In the genomic region with DNA sequence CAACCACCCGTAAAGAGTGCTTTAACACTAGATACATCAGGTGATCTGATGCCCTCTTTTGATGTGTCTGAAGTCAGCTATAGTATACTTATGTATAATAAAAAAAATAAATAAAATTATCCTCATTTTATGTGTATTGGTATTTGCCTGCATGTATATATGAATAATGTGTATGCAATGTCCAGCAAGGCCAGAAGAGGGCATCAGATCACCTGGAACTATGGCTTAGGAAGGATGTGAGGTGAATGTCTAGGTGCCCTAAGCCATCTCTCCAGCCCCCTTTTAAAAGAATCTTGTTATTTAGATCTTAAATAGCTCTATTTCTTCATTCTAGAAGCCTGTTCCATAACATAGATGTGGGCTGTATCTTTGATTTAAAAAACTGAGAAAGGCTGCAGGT, we compare ENCODE assay signal across 11 mouse cellular contexts. TPM values are rescaled to one million over a fixed set of nuclear protein-coding genes. Genes with fewer than 3 reads are reported as not detected.
DNase-seq lines count a peak whose midpoint lies in the region; ATAC-seq and TF ChIP-seq lines count a peak whose summit lies in the region.
"Had no signal": no experiment of that assay in that cellular context is flagged by ENCODE, and none has a peak within 500 bp of the region (broad histone marks: within the 10 kb centered on the region; RNA-seq: fewer than 3 reads in every experiment).

No protein-coding gene starts in this region.

- H3K4me1 ChIP-seq in forebrain, postnatal 0 days (ENCODE audit: insufficient read depth), result no peaks in the 10 kb centered on the region
- H3K4me1 ChIP-seq in forebrain, embryonic 14.5 days (ENCODE audit: control insufficient read depth, insufficient read depth, low read length), result no peaks in the 10 kb centered on the region
- H3K4me1 ChIP-seq in lung, postnatal 0 days (ENCODE audit: insufficient read depth, low read depth, low read length), result peaks cover 8% of the 10 kb centered on the region; the same call in 1 of the 2 replicates
- H3K4me1 ChIP-seq in cortical plate, adult 2 months (ENCODE audit: control insufficient read depth, insufficient read depth, low read length), result no peaks in the 10 kb centered on the region
- H3K4me1 ChIP-seq: forebrain, embryonic 13.5 days; limb, embryonic 12.5 days had no signal

- no peak overlapping the region for H3K27ac ChIP-seq in forebrain, postnatal 0 days (ENCODE audit: low read depth, low read length)
- no peak overlapping the region for H3K27ac ChIP-seq in forebrain, embryonic 14.5 days (ENCODE audit: low read depth, low read length)
- no peak overlapping the region for H3K27ac ChIP-seq in lung, postnatal 0 days (ENCODE audit: low read length)
- H3K27ac ChIP-seq in cortical plate, adult 2 months (ENCODE audit: insufficient read depth, low read length), result no peak overlapping the region
- H3K27ac ChIP-seq: forebrain, embryonic 13.5 days; limb, embryonic 12.5 days had no signal

- DNase-seq in forebrain, postnatal 0 days, result peak; percentile 35
- DNase-seq in forebrain, embryonic 14.5 days (ENCODE audit: low spot score), result no peak
- peak; percentile 60 for DNase-seq in lung, postnatal 0 days (ENCODE audit: low spot score)
- no peak for DNase-seq in lung, postnatal 25 days (ENCODE audit: low spot score)
- peak; percentile 60 for DNase-seq in thymus, postnatal 0 days (ENCODE audit: low spot score)
- no peak for DNase-seq in frontal cortex, postnatal 36 days (ENCODE audit: low spot score in 2 of 2)
- DNase-seq: cerebellum, adult 18-20 months had no signal

- TF ChIP-seq CTCF in forebrain, postnatal 0 days (IDR thresholded peaks at IDR 0.05; ENCODE audit: low read depth), result peak; percentile 64
- peak; percentile 78 for TF ChIP-seq CTCF in lung, postnatal 0 days (IDR thresholded peaks at IDR 0.05)
- peak; percentile 44; the same call in 1 of the 2 replicates for TF ChIP-seq CTCF in cortical plate, adult 2 months (IDR thresholded peaks at IDR 0.05; ENCODE audit: extremely low read depth, insufficient read depth, low read length)

- no peak overlapping the region for H3K4me3 ChIP-seq in forebrain, postnatal 0 days (ENCODE audit: low read depth, low read length)
- no peak overlapping the region for H3K4me3 ChIP-seq in forebrain, embryonic 14.5 days (ENCODE audit: low read depth, low read length)
- no peak overlapping the region for H3K4me3 ChIP-seq in lung, postnatal 0 days (ENCODE audit: low read depth, low read length)
- no peak overlapping the region for H3K4me3 ChIP-seq in cortical plate, adult 2 months (ENCODE audit: insufficient read depth, low read length)
- H3K4me3 ChIP-seq: forebrain, embryonic 13.5 days; limb, embryonic 12.5 days had no signal

- H3K9ac ChIP-seq in forebrain, postnatal 0 days, result no peak overlapping the region
- no peak overlapping the region for H3K9ac ChIP-seq in forebrain, embryonic 14.5 days (ENCODE audit: low read length)
- H3K9ac ChIP-seq in lung, postnatal 0 days (replicated peaks; ENCODE audit: low read depth), result no peak overlapping the region
- H3K9ac ChIP-seq: forebrain, embryonic 13.5 days; limb, embryonic 12.5 days had no signal

- H3K4me2 ChIP-seq in forebrain, postnatal 0 days (ENCODE audit: low read depth), result no peak overlapping the region
- no peak overlapping the region for H3K4me2 ChIP-seq in forebrain, embryonic 14.5 days (ENCODE audit: low read length)
- H3K4me2 ChIP-seq in lung, postnatal 0 days (replicated peaks; ENCODE audit: low read depth, low read length), result no peak overlapping the region
- H3K4me2 ChIP-seq: forebrain, embryonic 13.5 days; limb, embryonic 12.5 days had no signal

- WGBS in forebrain, postnatal 0 days, result 92% methylated on average over 1 of the region's 1 CpGs
- 94% methylated on average over 1 of the region's 1 CpGs for WGBS in forebrain, embryonic 14.5 days
- 100% methylated on average over 1 of the region's 1 CpGs for WGBS in lung, postnatal 0 days

- no peak for TF ChIP-seq POLR2A in cortical plate, adult 2 months (IDR thresholded peaks at IDR 0.05; ENCODE audit: extremely low read depth, insufficient read depth, low read length)

- no peak for TF ChIP-seq EP300 in lung, postnatal 0 days (IDR thresholded peaks at IDR 0.05)

- no peaks in the 10 kb centered on the region for H3K27me3 ChIP-seq in forebrain, postnatal 0 days (ENCODE audit: insufficient read depth, low read length)
- no peaks in the 10 kb centered on the region for H3K27me3 ChIP-seq in forebrain, embryonic 14.5 days (replicated peaks; ENCODE audit: control insufficient read depth, insufficient read depth, low read length)
- 0 out of 2 replicates have a peak, but pooled peaks cover under 1% of the 10 kb centered on the region for H3K27me3 ChIP-seq in lung, postnatal 0 days (replicated peaks; ENCODE audit: insufficient read depth, low read length)

- H3K36me3 ChIP-seq in forebrain, postnatal 0 days (ENCODE audit: insufficient read depth), result peaks cover 10% of the 10 kb centered on the region; the same call in 1 of the 2 replicates
- H3K36me3 ChIP-seq in forebrain, embryonic 14.5 days (ENCODE audit: control insufficient read depth, insufficient read depth, low read length), result peaks cover 9% of the 10 kb centered on the region; the same call in 1 of the 2 replicates
- H3K36me3 ChIP-seq in lung, postnatal 0 days (ENCODE audit: insufficient read depth, low read length), result no peaks in the 10 kb centered on the region

- no peak for ATAC-seq in forebrain, postnatal 0 days
- no peak for ATAC-seq in forebrain, embryonic 14.5 days
- ATAC-seq in lung, postnatal 0 days, result no peak
- ATAC-seq in megakaryocyte-erythroid progenitor cell, adult 5-6 weeks (replicated peaks; ENCODE audit: low FRiP score, low TSS enrichment, poor library complexity, severe bottlenecking), result no peak
- ATAC-seq: forebrain, embryonic 13.5 days had no signal

- H3K9me3 ChIP-seq in forebrain, postnatal 0 days (ENCODE audit: low read length), result no peaks in the 10 kb centered on the region
- no peaks in the 10 kb centered on the region for H3K9me3 ChIP-seq in forebrain, embryonic 14.5 days (replicated peaks; ENCODE audit: control insufficient read depth, low read length)
- H3K9me3 ChIP-seq in lung, postnatal 0 days (ENCODE audit: low read length), result no peaks in the 10 kb centered on the region
- H3K9me3 ChIP-seq: forebrain, embryonic 13.5 days; limb, embryonic 12.5 days had no signal

RNA-seq across cellular contexts. Expression of a gene that starts 10.5 kb away (rescaled TPM):
- 29.2 and 31.9 TPM in 2 replicates for total RNA-seq in forebrain, postnatal 0 days (2014; rRNA removed)
- polyA plus RNA-seq in forebrain, postnatal 0 days (2015; fragmentation: Nextera tagmentation; extraction: Ambion mirVana), result 13.5 and 16.0 TPM in 2 replicates
- polyA plus RNA-seq in forebrain, embryonic 14.5 days (2014; fragmentation: Nextera tagmentation; extraction: Ambion mirVana), result 20.7 and 24.0 TPM in 2 replicates
- polyA plus RNA-seq in lung, postnatal 0 days (2015; fragmentation: Nextera tagmentation; extraction: Ambion mirVana), result 19.1 and 20.2 TPM in 2 replicates
- polyA plus RNA-seq in cortical plate, adult 2 months (2012; rRNA removed), result 25.9 and 26.7 TPM in 2 replicates
- polyA plus RNA-seq in thymus, postnatal 0 days (2015; fragmentation: Nextera tagmentation; extraction: Ambion mirVana), result 49.6 and 54.0 TPM in 2 replicates
- 22.7 and 28.2 TPM in 2 replicates for total RNA-seq in megakaryocyte-erythroid progenitor cell, adult 5-6 weeks (2014; fragmentation: Nextera tagmentation)
- total RNA-seq in megakaryocyte-erythroid progenitor cell, adult 5-6 weeks (2017), result 13.9 and 19.2 TPM in 2 replicates

RNA-seq across cellular contexts. Expression of a gene that starts 12.9 kb away (rescaled TPM):
- total RNA-seq in forebrain, postnatal 0 days (2014; rRNA removed), result 181 and 199 TPM in 2 replicates
- polyA plus RNA-seq in forebrain, postnatal 0 days (2015; fragmentation: Nextera tagmentation; extraction: Ambion mirVana), result 58.0 and 58.7 TPM in 2 replicates
- polyA plus RNA-seq in forebrain, embryonic 14.5 days (2014; fragmentation: Nextera tagmentation; extraction: Ambion mirVana), result 149 and 151 TPM in 2 replicates
- polyA plus RNA-seq in lung, postnatal 0 days (2015; fragmentation: Nextera tagmentation; extraction: Ambion mirVana), result 21.6 and 28.6 TPM in 2 replicates
- 40.1 and 42.8 TPM in 2 replicates for polyA plus RNA-seq in cortical plate, adult 2 months (2012; rRNA removed)
- 52.3 and 52.8 TPM in 2 replicates for polyA plus RNA-seq in thymus, postnatal 0 days (2015; fragmentation: Nextera tagmentation; extraction: Ambion mirVana)
- 29.7 and 39.9 TPM in 2 replicates for total RNA-seq in megakaryocyte-erythroid progenitor cell, adult 5-6 weeks (2014; fragmentation: Nextera tagmentation)
- total RNA-seq in megakaryocyte-erythroid progenitor cell, adult 5-6 weeks (2017), result 238 and 296 TPM in 2 replicates

RNA-seq across cellular contexts. Expression of a gene that starts 12.9 kb away (rescaled TPM):
- 3.4 and 4.0 TPM in 2 replicates for total RNA-seq in forebrain, postnatal 0 days (2014; rRNA removed)
- polyA plus RNA-seq in forebrain, postnatal 0 days (2015; fragmentation: Nextera tagmentation; extraction: Ambion mirVana), result 0.65 TPM in 2 replicates
- 1.3 and 1.9 TPM in 2 replicates for polyA plus RNA-seq in forebrain, embryonic 14.5 days (2014; fragmentation: Nextera tagmentation; extraction: Ambion mirVana)
- 0.62 and 0.83 TPM in 2 replicates for polyA plus RNA-seq in lung, postnatal 0 days (2015; fragmentation: Nextera tagmentation; extraction: Ambion mirVana)
- polyA plus RNA-seq in cortical plate, adult 2 months (2012; rRNA removed), result 6.6 and 7.4 TPM in 2 replicates
- 0.29 and 0.44 TPM in 2 replicates for polyA plus RNA-seq in thymus, postnatal 0 days (2015; fragmentation: Nextera tagmentation; extraction: Ambion mirVana)
- not detected in 2 replicates for total RNA-seq in megakaryocyte-erythroid progenitor cell, adult 5-6 weeks (2014; fragmentation: Nextera tagmentation)
- total RNA-seq in megakaryocyte-erythroid progenitor cell, adult 5-6 weeks (2017), result not detected in 2 replicates

RNA-seq across cellular contexts. Expression of a gene that starts 18.6 kb away (rescaled TPM):
- total RNA-seq in forebrain, postnatal 0 days (2014; rRNA removed), result 446 and 960 TPM in 2 replicates
- 111 and 146 TPM in 2 replicates for polyA plus RNA-seq in forebrain, postnatal 0 days (2015; fragmentation: Nextera tagmentation; extraction: Ambion mirVana)
- polyA plus RNA-seq in forebrain, embryonic 14.5 days (2014; fragmentation: Nextera tagmentation; extraction: Ambion mirVana), result 279 and 359 TPM in 2 replicates
- 2.6 TPM in 2 replicates for polyA plus RNA-seq in lung, postnatal 0 days (2015; fragmentation: Nextera tagmentation; extraction: Ambion mirVana)
- polyA plus RNA-seq in cortical plate, adult 2 months (2012; rRNA removed), result 101 and 112 TPM in 2 replicates
- 50.8 and 57.5 TPM in 2 replicates for polyA plus RNA-seq in thymus, postnatal 0 days (2015; fragmentation: Nextera tagmentation; extraction: Ambion mirVana)
- total RNA-seq in megakaryocyte-erythroid progenitor cell, adult 5-6 weeks (2014; fragmentation: Nextera tagmentation), result 21.1 and 27.6 TPM in 2 replicates
- total RNA-seq in megakaryocyte-erythroid progenitor cell, adult 5-6 weeks (2017), result 6.3 and 6.5 TPM in 2 replicates

RNA-seq across cellular contexts. Expression of a gene that starts 28.6 kb away (rescaled TPM):
- total RNA-seq in forebrain, postnatal 0 days (2014; rRNA removed), result 668 and 716 TPM in 2 replicates
- polyA plus RNA-seq in forebrain, postnatal 0 days (2015; fragmentation: Nextera tagmentation; extraction: Ambion mirVana), result 583 and 608 TPM in 2 replicates
- 457 and 463 TPM in 2 replicates for polyA plus RNA-seq in forebrain, embryonic 14.5 days (2014; fragmentation: Nextera tagmentation; extraction: Ambion mirVana)
- polyA plus RNA-seq in lung, postnatal 0 days (2015; fragmentation: Nextera tagmentation; extraction: Ambion mirVana), result 168 and 169 TPM in 2 replicates
- 567 and 588 TPM in 2 replicates for polyA plus RNA-seq in cortical plate, adult 2 months (2012; rRNA removed)
- 245 and 268 TPM in 2 replicates for polyA plus RNA-seq in thymus, postnatal 0 days (2015; fragmentation: Nextera tagmentation; extraction: Ambion mirVana)
- total RNA-seq in megakaryocyte-erythroid progenitor cell, adult 5-6 weeks (2014; fragmentation: Nextera tagmentation), result 115 and 146 TPM in 2 replicates
- 101 and 108 TPM in 2 replicates for total RNA-seq in megakaryocyte-erythroid progenitor cell, adult 5-6 weeks (2017)

Comparison
In these comparisons a context has a peak if more than half of its experiments do, and no peak if none do; other contexts are left out.
1. DNase-seq: peak in forebrain, postnatal 0 days (single experiment), lung, postnatal 0 days (single experiment) and thymus, postnatal 0 days (single experiment); none in forebrain, embryonic 14.5 days (single experiment), lung, postnatal 25 days (single experiment) and frontal cortex, postnatal 36 days (0 of 2).
2. Peak in every context shown above with its lines, with median percentiles within 50 percentile points of each other: CTCF ChIP-seq.